Mouse (Mus musculus) heart, adult 2 months (tissue): Measurements from ENCODE around the gene Oip5.
"Not testable (repeated sequence)": the region's sequence is repeated elsewhere in the genome, so short reads cannot be mapped to it uniquely, and the experiment has no call there.

Experiments
- EP300 ChIP-seq: fragments of 200-500 bp; IDR thresholded peaks from 2 replicates; pipeline ENCODE4 v1.6.1; 2011; ENCODE audit warnings: low read depth, low read length, control low read depth; ENCODE audit not compliant: insufficient read depth
- POLR2A ChIP-seq: fragments of 200-500 bp; IDR thresholded peaks from 2 replicates; pipeline ENCODE4 v1.6.1; 2011; ENCODE audit warnings: mild to moderate bottlenecking, low read depth, low read length, control low read depth; ENCODE audit not compliant: insufficient read depth

- TF ChIP-seq POLR2A, EP300: not testable (repeated sequence)
Observed at GRCm38 (mm10) chr2:119665744-119666143, 47.5 kb upstream of the Oip5 start.
